Mouse (Mus musculus) left cerebral cortex, adult 18-20 months (tissue): ENCODE results near the gene Eif2b1. TPM values are rescaled to one million over a fixed set of nuclear protein-coding genes. Genes with fewer than 3 reads are reported as not detected.
"Not testable (repeated sequence)": the region's sequence is repeated elsewhere in the genome, so short reads cannot be mapped to it uniquely, and the experiment has no call there.

Experiments used
- DNase-seq, 2 experiments: peaks; one replicate each; pipeline ENCODE4 v3.0.0; 2021 to 2022; ENCODE audit warnings: low spot score in 2 of 2, mixed read lengths in 1 of 2
- total RNA-seq, 2 experiments: library from RNA; stranded (reverse); gene quantifications; 2 replicates each; pipeline ENCODE4 v1.2.3; 2021

Eif2b1 gene
- total RNA-seq, 2 experiments from 2014 or later, result 30.6 to 31.3 TPM

GRCm38 (mm10) chr5:124551349-124552093 lies 27.4 kb downstream of the Eif2b1 start:
- not testable (repeated sequence) for DNase-seq

GRCm38 (mm10) chr5:124550737-124551136 lies 28.2 kb downstream of the Eif2b1 start:
- DNase-seq, result not testable (repeated sequence)

DNA sequence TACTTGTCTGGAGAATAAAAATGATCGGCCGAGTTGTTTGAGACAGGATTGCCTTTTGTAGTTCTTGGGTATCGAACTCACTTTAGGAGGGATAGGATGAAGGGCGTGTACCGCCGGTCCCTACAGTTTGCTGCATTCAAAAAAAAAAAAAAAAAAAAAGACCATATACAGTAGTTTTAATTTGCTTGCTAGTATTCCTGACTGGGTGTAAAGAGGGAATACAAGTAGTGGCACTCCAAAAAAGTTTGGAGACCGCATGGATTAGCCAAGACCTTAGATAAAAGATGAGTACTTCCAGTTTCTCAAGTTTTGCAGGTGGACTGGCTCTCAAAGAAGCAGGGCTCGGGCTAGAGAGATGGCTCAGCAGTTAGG lies 37.3 kb downstream of the Eif2b1 start:
- DNase-seq, result no peak

GRCm38 (mm10) chr5:124540905-124541601 lies 37.9 kb downstream of the Eif2b1 start:
- peak in 1 of 2 experiments; percentile 29 for DNase-seq

DNA sequence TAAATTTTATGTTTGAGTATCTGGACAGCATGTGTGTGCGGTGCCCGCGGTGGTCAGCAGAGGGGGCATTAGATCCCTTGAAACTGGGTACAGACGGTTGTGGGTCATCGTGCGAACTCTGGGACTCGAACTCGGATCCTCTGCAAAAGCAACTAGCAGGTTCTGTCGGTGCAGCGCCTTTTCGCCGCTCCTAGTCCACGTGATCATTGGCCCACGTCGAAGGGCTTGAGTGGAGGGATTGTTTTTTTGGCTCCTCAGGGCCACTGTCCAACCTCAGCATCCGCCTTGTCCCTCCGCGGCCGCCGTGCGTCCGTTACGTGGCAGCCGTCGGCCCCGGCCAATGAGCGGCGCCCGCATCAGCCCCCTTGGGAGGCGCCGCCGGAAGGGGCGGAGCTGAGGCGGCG lies 38.5 kb downstream of the Eif2b1 start, which contains the start of gene Tmed2:
Tmed2 (plus strand) TSS at position 313 of the 404 bp plus-strand sequence.
- DNase-seq, result peak; percentile 96 to 97

DNA sequence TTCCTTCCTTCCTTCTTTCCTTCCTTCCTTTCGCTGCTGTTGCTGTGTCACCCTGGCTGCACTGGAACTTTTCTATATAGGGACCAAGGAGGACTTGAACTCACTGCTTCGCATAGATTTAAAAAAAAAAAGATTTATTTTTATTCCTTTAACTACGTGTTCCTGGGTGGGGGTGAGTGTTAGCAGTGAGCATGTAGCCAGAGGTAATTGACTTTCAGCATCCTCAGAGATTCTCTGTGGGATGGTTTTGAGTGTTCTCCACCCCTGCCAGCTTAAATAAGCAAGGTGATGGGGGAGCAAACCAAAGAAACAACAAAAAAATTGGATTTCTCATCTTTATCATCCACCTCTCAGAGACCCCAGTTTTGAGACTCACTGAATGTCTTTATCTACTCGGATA lies 39.0 kb downstream of the Eif2b1 start:
- DNase-seq, result no peak

DNA sequence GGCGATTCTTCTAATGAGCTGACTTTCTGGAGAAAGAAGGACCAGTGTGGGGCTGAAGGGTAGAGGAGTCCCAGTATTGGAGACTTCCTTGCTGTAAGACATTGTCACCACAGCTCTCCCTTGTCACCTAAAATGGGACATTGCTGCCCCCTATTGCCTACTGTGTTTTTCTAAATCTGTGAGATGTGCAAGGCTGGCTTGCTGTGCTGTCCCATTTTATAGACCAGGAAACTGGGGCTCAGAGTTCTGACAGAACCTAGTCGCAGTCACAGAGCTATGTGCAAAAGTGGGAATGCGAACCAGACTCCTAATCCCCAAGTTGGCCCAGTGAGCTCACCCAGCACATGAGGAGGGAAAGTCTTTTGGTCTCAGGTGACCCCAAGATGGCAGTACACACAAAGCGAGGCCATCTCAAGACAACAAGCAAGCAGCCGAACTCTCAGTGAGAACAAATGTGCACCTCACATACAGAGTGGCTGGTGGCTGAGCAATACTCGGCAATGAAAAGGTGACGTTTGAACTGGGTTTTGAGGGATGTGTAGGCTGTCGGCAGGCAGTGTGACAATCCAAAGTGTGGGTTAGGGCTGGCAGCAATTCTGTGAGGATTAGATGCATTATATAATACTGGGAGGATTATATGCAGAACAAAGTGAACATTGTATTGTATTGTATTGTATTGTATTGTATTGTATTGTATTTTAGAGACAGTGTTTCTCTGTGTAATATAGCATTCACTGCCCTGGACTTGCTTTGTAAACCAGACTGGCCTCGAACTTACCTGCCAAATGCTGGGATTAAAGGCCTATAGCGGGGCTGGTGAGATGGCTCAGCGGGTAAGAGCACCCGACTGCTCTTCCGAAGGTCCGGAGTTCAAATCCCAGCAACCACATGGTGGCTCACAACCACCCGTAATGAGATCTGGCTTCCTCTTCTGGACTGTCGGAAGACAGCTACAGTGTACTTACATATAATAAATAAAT lies 39.8 kb downstream of the Eif2b1 start:
- peak; percentile 72 to 77 for DNase-seq

GRCm38 (mm10) chr5:124536776-124537175 lies 42.2 kb downstream of the Eif2b1 start:
- DNase-seq, result peak; percentile 29 to 47

- DNase-seq, result no peak
Measured at GRCm38 (mm10) chr5:124535016-124535415, 43.9 kb downstream of the Eif2b1 start.

DNA sequence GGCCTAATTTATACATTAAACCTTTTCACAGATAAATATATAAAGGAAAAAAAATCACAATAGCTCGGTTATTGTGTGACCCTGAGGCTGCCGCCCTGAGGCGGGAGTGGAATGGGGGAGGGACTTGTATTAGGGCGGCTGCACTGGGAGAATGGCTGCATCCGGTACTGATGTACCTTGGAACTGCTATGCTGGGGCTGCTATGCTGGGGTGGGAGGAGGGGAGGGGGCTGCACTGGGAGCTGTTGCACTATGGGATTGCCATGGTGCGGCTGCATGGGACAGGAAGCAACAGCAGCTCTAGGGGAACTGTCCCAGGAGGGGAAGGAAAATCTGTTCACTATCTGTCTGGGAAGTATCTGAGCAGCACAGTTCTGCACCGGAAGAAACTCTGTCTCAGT lies 46.5 kb downstream of the Eif2b1 start:
- no peak for DNase-seq

- no peak for DNase-seq
Measured at GRCm38 (mm10) chr5:124531583-124531930, 47.4 kb downstream of the Eif2b1 start.

DNA sequence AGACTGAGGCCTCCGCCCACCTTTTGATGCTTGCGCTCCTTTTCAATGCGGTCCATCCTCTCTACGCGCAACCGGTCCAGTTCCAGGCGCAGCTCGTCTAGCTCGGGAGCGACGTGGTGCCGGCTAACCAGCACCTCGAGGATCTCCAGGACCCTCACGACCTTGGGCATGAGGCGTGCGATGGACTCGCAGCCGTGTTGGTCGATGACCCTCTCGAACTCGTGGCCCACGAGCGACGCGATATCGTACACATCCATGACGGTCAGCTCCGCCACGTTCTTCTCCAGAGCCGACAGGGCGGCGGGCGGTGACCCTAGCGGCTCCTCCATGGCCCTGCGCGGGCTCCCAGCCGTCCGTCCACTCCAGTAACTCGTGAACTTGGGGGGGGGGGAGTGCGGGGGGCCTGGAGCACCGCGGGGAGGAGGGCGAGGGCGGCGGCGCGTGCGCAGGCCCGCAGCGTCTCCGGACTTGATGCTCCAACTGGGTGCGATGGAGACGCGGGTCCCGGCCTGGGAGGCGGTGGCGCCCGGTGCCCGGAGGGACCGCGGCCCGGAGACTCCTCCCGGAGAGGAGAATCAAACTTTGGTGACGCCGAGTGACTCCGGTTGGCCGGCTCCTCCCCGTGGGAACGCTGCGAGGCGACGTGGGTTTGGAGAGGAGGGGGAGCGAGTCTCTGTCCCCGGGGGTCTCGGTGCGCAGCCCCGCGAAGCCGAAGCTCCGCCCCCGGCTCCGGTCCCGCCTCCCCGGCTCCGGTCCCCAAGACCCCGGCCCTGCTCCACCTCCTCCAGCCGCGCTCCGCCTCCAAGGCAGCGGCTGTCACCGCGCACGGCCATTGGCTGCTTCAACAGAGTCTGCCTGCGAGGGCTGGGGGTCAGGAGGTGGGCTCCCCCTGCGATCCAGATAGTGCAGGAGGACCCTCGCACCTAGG lies 48.0 kb downstream of the Eif2b1 start, which contains the start of gene Rilpl1:
Rilpl1 (minus strand) TSS at position 737 of the 928 bp plus-strand sequence.
- peak; percentile 69 to 80 for DNase-seq

GRCm38 (mm10) chr5:124529697-124530096 lies 49.2 kb downstream of the Eif2b1 start:
- no peak for DNase-seq

- DNase-seq, result no peak
Measured at GRCm38 (mm10) chr5:124529191-124529651, 49.7 kb downstream of the Eif2b1 start.

GRCm38 (mm10) chr5:124528791-124529190 lies 50.1 kb downstream of the Eif2b1 start:
- no peak for DNase-seq

GRCm38 (mm10) chr5:124528351-124528750 lies 50.6 kb downstream of the Eif2b1 start:
- DNase-seq, result no peak

DNA sequence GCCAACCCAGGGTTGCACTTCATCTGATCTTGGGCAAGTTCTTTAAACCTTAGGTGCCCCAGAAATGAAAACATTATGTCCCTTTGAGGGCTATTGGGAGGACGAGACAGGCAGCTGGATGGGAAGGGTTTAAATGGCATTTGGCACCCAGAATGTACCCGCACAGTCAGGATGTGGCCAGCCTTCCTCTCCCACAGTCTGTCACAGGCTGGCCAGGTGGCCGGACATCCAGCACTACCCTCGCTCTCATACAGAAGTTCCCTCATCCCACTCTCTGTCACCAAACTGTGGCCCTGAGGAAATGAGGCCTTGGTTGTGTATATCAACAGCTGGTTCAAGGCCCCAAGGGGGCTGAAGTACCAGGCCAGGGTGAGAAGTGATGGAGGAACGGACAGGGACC lies 54.0 kb downstream of the Eif2b1 start:
- no peak for DNase-seq

- no peak for DNase-seq
Measured at GRCm38 (mm10) chr5:124523032-124523431, 55.9 kb downstream of the Eif2b1 start.

DNA sequence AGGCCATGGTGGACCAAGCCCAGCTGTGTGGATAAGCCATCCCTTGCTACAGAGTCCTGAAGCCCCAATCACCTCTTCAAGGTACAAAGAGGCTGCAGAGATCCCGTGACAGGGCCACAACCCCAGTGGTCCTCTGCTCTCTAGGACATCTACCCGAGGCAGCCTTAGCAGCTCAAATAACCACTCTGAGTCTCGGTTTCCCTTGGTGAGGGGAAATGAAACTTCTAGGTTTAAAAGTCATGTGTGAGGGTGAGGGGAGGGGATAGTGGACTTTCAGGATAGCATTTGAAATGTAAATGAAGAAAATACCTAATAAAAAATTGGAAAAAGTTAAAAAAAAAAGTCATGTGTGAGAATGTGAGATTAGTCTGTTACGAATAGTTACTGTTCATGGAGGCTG lies 57.3 kb downstream of the Eif2b1 start:
- DNase-seq, result no peak
